Mouse (Mus musculus) lung, postnatal 36 days (tissue): ENCODE measurements at regions not wholly inside any gene's neighbourhood (a gene's known extent, or its start where the extent isn't known, plus 50 kb on each side); places are given as distances from the start of the nearest gene placed in this dataset.
A peak's percentile ranks its signal among the peaks of the same experiment; 100 is the strongest.

Experiments used
- DNase-seq: peaks from one replicate; pipeline ENCODE4 v3.0.0; 2022; ENCODE audit warnings: mixed read lengths

DNA sequence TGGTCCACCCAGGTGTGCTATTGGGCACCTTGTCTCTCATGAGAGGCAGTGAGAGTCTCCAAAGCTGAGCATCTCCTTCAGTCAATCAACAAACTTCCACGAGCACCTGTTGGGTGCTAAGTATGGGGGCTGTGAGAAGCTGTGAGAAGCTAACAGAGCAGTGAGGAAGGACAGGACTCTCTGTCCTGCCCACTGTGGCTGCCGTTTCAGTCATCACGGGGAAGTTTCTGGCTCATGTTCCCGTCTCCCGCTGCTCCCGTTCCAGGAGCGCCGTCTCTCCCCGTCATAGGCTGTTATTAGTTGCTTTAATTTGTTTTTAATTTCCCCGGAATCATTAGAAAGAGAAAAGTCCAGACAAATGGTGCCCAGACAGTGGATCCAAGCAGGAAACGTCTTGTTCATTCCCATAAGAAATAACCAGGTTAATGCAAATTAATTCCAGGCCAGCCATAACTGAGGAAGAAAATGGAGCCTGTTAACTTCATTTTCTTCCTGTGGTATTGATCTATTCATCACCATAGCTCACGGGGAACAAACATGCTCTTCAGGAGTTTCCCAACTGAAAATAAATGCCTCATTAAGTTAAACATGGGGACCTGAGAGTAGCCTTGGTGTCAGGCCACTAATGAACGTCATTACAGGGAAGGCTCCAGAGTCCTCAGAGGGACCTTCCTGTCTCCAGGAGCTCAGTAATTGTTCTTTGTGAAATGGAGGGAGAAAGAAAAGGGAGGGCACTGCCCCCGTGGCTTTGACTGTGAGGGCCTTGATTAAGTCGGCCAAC, 70.3 kb downstream of the Matn1 start:
- DNase-seq = no peak

GRCm38 (mm10) chr4:131015156-131015555, 71.0 kb downstream of the Matn1 start:
- DNase-seq = no peak

- no peak for DNase-seq
These were observed 79.4 kb downstream of the Matn1 start for GRCm38 (mm10) chr4:131023601-131024000.

GRCm38 (mm10) chr4:131036292-131036691, 92.1 kb downstream of the Matn1 start:
- DNase-seq = no peak

DNA sequence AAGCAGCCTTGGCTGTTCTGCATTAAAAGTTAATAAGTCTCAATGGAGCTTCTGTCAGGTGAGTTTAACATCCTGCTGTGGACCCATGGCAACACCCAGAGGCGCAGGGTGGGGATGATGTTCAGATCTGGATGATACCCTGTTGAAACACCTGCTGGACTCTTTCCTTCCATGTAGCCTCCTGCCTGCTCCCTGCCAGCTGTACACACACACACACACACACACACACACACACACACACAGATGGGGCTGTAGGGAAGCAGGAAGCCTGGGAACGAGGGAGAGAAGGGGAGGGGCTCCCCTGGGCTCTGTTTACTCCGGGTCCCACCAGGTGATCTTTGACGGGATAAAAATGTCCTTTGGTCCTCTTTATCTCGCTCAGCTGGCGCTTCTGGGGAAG, 93.0 kb downstream of the Matn1 start:
- DNase-seq = no peak

- no peak for DNase-seq
These were observed 95.5 kb downstream of the Matn1 start for GRCm38 (mm10) chr4:131039686-131040085.

DNA sequence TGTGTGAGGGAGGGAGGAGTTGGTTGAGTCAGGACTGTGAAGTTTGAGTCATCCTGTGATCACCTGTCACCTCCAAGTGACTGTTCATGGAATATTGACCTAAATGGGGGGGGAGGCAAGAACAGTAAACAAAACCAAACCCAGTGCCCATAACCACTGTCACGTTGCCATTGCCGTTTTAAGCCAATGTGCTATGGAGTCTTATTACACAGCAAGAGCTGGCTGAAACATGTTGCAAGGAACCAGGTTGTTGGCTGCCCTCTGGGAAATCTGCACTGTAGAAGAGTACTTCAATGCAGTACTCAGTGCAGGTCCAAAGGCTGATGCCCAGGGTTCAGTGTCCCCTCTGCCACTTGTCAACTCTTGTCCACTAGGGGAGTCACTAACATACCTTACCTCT, 97.0 kb downstream of the Matn1 start:
- DNase-seq = no peak

DNA sequence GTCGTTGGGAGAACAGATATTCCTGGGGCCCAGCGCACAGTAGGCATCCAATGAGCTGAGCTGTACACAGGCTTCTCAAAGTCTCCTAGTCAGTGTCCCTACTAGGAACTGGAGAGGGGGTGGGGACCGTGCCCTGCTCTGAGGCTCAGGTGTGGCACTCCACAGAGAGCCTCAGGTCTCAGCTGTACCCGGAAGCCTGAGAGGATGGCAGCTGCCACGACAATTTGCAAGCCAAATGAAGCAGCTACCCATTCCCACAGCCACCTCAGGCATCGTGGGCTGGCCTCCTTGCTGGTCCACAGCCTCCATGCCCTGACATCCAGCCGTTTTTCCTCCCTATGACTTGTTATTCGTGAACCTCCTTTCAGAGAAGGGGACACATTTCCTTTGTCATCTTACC, 101.9 kb downstream of the Matn1 start:
- no peak for DNase-seq

GRCm38 (mm10) chr4:131046969-131047650, 102.9 kb downstream of the Matn1 start:
- no peak for DNase-seq

DNA sequence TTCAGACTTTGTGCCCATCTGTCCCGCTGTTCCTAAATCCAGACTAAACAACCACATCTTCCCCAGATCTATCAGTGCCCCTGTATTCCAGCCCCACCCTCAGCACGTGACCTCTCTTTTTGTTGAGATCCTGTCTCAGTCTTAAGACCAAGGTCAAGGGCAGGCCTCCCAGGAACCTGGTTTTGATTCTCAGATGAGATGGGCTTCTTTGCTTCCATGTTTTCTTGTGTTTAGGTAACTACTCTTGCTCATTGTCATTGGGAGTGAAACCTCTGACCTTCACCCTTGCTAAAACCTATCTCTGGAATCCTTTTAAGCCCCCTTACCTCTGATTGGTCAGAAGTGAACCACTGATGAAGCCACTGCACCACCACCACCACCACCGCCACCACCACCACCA, 112.1 kb downstream of the Matn1 start:
- no peak for DNase-seq

- DNase-seq = no peak
These were observed 115.4 kb downstream of the Matn1 start for GRCm38 (mm10) chr4:131059572-131059971.

- no peak for DNase-seq
These were observed 116.1 kb downstream of the Matn1 start for GRCm38 (mm10) chr4:131060191-131060680.

- no peak for DNase-seq
These were observed 116.5 kb downstream of the Matn1 start for GRCm38 (mm10) chr4:131060706-131061105.

GRCm38 (mm10) chr4:131062592-131062991, 118.4 kb downstream of the Matn1 start:
- DNase-seq = no peak

- no peak for DNase-seq
These were observed 122.2 kb downstream of the Matn1 start for GRCm38 (mm10) chr4:131066186-131066939.

GRCm38 (mm10) chr4:131070566-131070965, 126.4 kb downstream of the Matn1 start:
- no peak for DNase-seq

DNA sequence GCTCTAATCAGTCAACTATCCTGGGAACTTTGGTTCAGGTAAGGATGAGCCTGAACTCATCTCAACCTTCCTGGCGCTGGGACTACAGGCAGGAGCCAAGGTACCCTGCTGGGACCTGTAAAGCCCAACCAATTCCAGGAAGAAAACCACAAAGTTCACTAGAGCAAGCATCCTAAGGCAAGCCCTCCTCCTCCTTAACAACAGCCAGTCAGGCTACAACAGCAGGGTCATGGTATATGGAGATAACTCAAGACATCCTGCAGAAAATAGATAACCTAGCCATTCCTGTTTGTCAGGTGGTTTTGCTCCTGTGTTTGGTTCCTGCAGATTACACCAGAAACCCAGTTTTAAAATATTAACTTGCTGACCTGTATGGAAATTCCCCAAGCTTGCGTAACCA, 128.4 kb downstream of the Matn1 start:
- DNase-seq = no peak

GRCm38 (mm10) chr4:131073420-131073819, 129.2 kb downstream of the Matn1 start:
- peak; percentile 69 for DNase-seq

DNA sequence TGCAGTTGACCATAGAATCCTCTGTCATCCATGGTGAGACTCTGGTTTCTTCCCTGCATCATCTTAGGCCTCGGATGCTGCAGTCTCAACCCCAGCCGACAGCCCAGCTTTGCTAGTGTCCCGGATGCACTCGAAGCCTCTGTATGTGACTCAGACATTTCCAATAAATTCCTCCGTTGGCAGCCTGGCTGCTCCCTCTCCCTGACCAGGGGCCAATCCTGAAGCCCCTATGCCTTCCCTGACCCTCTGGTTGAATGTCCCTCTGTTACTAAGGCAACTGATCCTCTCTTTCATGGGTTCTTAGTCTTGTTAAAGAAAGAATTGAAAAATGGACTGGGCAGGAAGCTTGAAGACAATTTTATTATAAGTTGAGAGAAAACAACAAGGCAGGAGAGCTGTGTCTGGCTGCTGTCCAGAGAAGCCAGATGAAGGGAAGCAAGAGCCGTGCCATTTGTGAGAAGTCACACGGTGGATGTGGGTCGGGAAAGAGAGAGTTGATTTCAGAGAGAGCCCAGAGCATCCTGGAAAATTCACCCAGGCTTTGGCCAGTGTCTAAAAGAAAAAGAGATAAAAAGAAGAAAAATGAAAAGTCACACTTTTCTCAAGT, 131.2 kb downstream of the Matn1 start:
- DNase-seq = no peak

DNA sequence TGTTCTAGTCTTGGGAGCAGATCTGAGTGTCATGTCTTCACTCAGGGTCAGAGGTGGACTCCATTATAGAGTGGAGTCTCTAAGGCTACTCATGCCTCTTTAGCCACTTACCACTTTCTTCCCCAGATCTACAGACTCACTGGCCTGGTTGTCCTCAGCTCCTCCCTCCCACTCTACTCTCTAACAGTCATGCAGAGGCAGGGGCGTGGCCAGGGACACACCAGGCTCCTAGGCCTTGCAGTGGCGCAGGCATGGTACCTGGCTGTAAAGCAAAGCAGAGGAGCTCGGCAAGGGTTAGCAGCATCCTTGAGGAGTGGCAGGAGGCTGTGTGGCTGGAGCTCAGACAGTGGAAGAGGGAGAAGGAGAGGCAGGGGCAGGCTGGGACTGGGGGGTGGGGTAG, 132.4 kb downstream of the Matn1 start:
- DNase-seq = no peak

DNA sequence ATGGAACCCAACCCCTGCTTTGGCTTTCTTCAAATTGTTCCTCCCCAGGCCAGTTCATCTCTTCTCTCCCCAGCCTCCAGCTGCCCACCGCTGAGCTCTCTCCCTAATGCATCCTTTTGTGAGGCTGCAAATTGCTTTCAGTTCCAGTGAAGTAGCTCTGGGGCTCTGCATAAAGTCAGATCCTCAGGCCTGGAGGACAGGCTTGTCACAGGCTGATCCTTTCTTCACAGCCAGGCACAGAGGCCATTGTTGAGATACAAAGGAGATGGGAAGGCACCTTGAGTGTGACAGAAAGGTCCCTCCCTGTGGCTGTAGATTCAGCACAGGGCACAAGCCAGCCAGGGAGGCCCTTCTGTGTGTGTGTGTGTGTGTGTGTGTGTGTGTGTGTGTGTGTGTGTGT, 135.9 kb downstream of the Matn1 start:
- no peak for DNase-seq

DNA sequence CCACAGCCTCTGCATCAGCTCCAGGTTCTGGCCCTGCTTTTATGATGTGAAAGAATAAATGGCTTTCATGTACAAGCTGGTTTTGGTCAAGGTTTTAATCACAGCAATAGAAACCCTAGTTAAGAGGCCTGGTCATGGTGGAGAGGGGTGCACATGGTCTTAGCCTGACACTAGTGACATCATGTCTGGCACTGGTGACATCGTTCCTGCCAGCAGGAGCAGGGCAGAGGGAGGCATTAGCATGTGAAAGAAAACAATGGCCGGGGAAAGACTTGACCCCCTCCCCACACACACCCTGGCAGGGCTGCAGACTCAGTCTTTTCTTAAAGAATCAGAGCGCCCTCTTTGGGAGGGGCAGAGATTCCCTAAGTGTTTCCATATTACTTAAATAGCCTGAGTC, 139.2 kb downstream of the Matn1 start:
- no peak for DNase-seq

DNA sequence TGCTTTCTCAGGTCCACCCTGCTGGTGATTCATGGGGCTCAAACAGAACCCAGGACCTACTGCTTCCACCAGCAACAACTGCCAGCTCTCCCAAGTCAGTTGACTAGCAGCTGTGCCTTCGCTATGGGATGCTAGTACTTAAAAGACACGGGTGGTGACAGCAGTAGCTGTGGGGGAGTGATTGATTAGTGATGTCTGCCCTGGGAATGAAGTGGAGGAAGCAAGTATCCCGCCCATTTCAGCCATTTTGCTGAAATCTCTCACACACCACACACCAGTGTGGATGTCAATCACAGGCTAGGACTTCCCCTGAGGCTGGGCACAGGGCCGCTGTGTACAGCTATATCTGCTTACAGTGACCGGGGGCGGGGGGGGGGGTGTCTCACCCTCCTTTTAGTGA, 153.2 kb downstream of the Matn1 start:
- DNase-seq = no peak
